Mouse (Mus musculus): ENCODE results near the gene Fam234b.

DNA sequence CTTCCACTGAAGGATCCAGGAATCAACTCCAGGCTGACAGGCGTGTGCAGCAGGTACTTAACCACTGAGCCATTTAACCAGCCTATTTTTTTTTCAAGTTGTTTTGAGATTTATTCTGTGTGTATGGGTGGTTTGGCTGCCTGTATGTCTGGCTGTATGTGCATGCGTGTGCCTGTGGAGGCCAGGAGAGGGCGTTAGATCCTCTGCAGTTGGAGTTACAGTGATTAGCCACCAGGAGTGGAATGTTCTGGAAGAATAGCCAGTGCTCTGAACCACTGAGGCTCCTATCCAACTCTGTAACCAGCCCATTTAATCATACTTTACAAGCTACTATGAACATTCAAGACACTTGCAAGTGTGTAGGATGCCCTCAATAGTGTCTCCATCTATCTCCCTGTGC is 38.8 kb downstream of the Fam234b start:
- TF ChIP-seq CTCF (IDR thresholded peaks at IDR 0.05; ENCODE audit: low read depth, low read length) (no peak), POLR2A (IDR thresholded peaks at IDR 0.05; ENCODE audit: extremely low read depth, insufficient read depth, low read length) (no peak)
